ENCODE assay signal across 7 mouse cellular contexts in the genomic region with DNA sequence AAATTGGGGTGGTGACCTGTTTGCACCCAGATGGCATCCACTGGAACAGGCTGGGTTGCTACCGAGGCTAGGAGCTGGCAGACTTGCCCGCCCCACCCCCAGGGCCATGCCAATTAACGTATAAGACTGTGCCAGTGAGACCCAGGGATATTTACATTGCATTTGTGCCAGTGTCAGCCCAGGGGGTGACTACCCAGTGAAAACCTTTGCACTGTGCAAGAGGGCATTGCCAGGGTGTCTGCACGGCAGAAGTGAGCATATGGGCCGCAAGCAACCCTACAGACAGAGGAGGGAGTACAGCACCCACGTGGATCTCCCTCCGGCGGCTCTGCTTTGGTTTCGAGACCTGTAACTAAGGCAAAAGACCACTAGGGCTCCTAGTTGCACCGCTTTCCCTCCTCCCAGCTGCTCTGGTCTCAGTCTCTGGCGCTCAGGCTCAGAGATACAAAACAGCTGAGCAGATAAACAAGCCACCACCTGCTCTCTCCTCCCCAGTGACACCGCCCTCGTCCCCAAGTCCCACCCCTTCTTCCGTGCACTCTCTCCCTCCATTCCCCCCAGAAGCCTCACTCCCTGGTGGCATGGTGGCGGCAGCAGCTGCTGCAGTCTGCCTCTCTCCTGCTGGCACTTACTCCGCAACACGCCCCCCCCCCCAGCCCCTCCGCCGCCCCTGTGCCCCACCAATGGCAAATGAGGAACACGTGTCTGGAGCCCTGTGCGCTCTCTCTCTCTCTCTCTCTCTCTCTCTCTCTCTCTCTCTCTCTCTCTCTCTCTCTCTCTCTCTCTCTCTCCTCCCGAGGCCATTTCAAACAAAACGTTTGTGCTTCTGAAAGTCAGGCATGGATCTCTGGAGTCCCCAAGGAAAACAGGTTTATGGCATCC. TPM values are rescaled to one million over a fixed set of nuclear protein-coding genes. Genes with fewer than 3 reads are reported as not detected.
A peak's percentile ranks its signal among the peaks of the same experiment; 100 is the strongest.
DNase-seq lines count a peak whose midpoint lies in the region; ATAC-seq lines count a peak whose summit lies in the region.

No protein-coding gene starts in this region.

- peak; percentile 75 for DNase-seq in T-cell, adult 2 months (ENCODE audit: low spot score)
- DNase-seq in cerebellum, adult 8-10 months: peak; percentile 50
- DNase-seq in hindbrain, embryonic 14.5 days (ENCODE audit: low spot score): peak; percentile 75
- DNase-seq in left cerebral cortex, adult 8-10 months (ENCODE audit: low spot score in 2 of 2): peak; percentile 28 to 53
- DNase-seq in right cerebral cortex, postnatal 36 days (ENCODE audit: low spot score in 2 of 2): peak; percentile 21 to 41

- H3K27me3 ChIP-seq in hindbrain, embryonic 14.5 days (ENCODE audit: control insufficient read depth, insufficient read depth, low read length): no peaks in the 10 kb centered on the region

- H3K4me3 ChIP-seq in hindbrain, embryonic 14.5 days (replicated peaks; ENCODE audit: low read length): peak overlapping the region; percentile 29

- peak overlapping the region; percentile 39 for H3K9ac ChIP-seq in hindbrain, embryonic 14.5 days

- H3K9me3 ChIP-seq in hindbrain, embryonic 14.5 days (ENCODE audit: control insufficient read depth, low read length): no peaks in the 10 kb centered on the region

- H3K4me1 ChIP-seq in hindbrain, embryonic 14.5 days (replicated peaks; ENCODE audit: control insufficient read depth, insufficient read depth, low read length): peaks cover 19% of the 10 kb centered on the region

- peak overlapping the region; percentile 63 for H3K27ac ChIP-seq in hindbrain, embryonic 14.5 days

- peak overlapping the region; percentile 73 for H3K4me2 ChIP-seq in hindbrain, embryonic 14.5 days (replicated peaks)

- ATAC-seq in frontal cortex, adult (ENCODE audit: low TSS enrichment): peak; percentile 97
- ATAC-seq in hindbrain, embryonic 14.5 days (ENCODE audit: low FRiP score): peak; percentile 89
- ATAC-seq in megakaryocyte, adult 5-6 weeks (ENCODE audit: poor library complexity, severe bottlenecking): peak; percentile 76

- no peaks in the 10 kb centered on the region for H3K36me3 ChIP-seq in hindbrain, embryonic 14.5 days (replicated peaks; ENCODE audit: control insufficient read depth, insufficient read depth)

- WGBS in hindbrain, embryonic 14.5 days: under 1% methylated on average over 19 of the region's 23 CpGs

RNA-seq across cellular contexts. Expression of a gene that starts 49.0 kb away (rescaled TPM):
- 9.6 and 13.4 TPM in 2 replicates for polyA plus RNA-seq in hindbrain, embryonic 14.5 days (2014; fragmentation: Nextera tagmentation; extraction: Ambion mirVana)
- 10 to 100 TPM; 31.7 to 36.8 (median 33.9) TPM for total RNA-seq in left cerebral cortex, adult 8-10 months (2022)
- 4.4 and 6.6 TPM in 2 replicates for total RNA-seq in megakaryocyte, adult 5-6 weeks (2015)
- total RNA-seq in megakaryocyte, adult 5-6 weeks (2017): 9.4 and 11.0 TPM in 2 replicates

Comparison
In these comparisons a context has a peak if more than half of its experiments do, and no peak if none do; other contexts are left out.
1. Peak in every context shown above with its lines: DNase-seq, ATAC-seq, H3K4me3 ChIP-seq and H3K27ac ChIP-seq.